Mouse (Mus musculus): ENCODE results near the gene Gm28230. TPM values are rescaled to one million over a fixed set of nuclear protein-coding genes. Genes with fewer than 3 reads are reported as not detected.

The Gm28230 gene
- total RNA-seq, 2 experiments from 2014 or later: not detected

GRCm38 (mm10) chr2:74738623-74739475, 12.3 kb downstream of the Gm28230 start:
- no peak for DNase-seq (ENCODE audit: low spot score in 2 of 2)

- DNase-seq (ENCODE audit: low spot score in 2 of 2): no peak
Measured at GRCm38 (mm10) chr2:74739476-74739800, 12.9 kb downstream of the Gm28230 start.

GRCm38 (mm10) chr2:74739869-74740268, 13.3 kb downstream of the Gm28230 start:
- no peak for DNase-seq (ENCODE audit: low spot score in 2 of 2)

GRCm38 (mm10) chr2:74740311-74741091, 14.0 kb downstream of the Gm28230 start:
- DNase-seq (ENCODE audit: low spot score in 2 of 2): no peak

- DNase-seq (ENCODE audit: low spot score in 2 of 2): no peak
Measured at GRCm38 (mm10) chr2:74741252-74741978, 14.9 kb downstream of the Gm28230 start.

- DNase-seq (ENCODE audit: low spot score in 2 of 2): no peak
Measured at GRCm38 (mm10) chr2:74741979-74742277, 15.4 kb downstream of the Gm28230 start.

GRCm38 (mm10) chr2:74745540-74746297, 19.2 kb downstream of the Gm28230 start:
- no peak for DNase-seq (ENCODE audit: low spot score in 2 of 2)

- no peak for DNase-seq (ENCODE audit: low spot score in 2 of 2)
Measured at GRCm38 (mm10) chr2:74746298-74746921, 19.9 kb downstream of the Gm28230 start.

- no peak for DNase-seq (ENCODE audit: low spot score in 2 of 2)
Measured at GRCm38 (mm10) chr2:74747006-74747405, 20.5 kb downstream of the Gm28230 start.

GRCm38 (mm10) chr2:74747661-74748141, 21.2 kb downstream of the Gm28230 start:
- DNase-seq (ENCODE audit: low spot score in 2 of 2): no peak

- DNase-seq (ENCODE audit: low spot score in 2 of 2): no peak
Measured at GRCm38 (mm10) chr2:74748436-74748995, 22.0 kb downstream of the Gm28230 start.

GRCm38 (mm10) chr2:74749337-74750121, 23.0 kb downstream of the Gm28230 start:
- DNase-seq (ENCODE audit: low spot score in 2 of 2): no peak

- DNase-seq (ENCODE audit: low spot score in 2 of 2): no peak
Measured at GRCm38 (mm10) chr2:74750731-74751250, 24.3 kb downstream of the Gm28230 start.

- DNase-seq (ENCODE audit: low spot score in 2 of 2): no peak
Measured at GRCm38 (mm10) chr2:74751861-74752260, 25.3 kb downstream of the Gm28230 start.

- no peak for DNase-seq (ENCODE audit: low spot score in 2 of 2)
Measured at GRCm38 (mm10) chr2:74752431-74753174, 26.1 kb downstream of the Gm28230 start.

GRCm38 (mm10) chr2:74753175-74753523, 26.6 kb downstream of the Gm28230 start:
- no peak for DNase-seq (ENCODE audit: low spot score in 2 of 2)

GRCm38 (mm10) chr2:74753711-74754110, 27.2 kb downstream of the Gm28230 start:
- DNase-seq (ENCODE audit: low spot score in 2 of 2): no peak

GRCm38 (mm10) chr2:74760146-74760545, 33.6 kb downstream of the Gm28230 start:
- no peak for DNase-seq (ENCODE audit: low spot score in 2 of 2)

- no peak for DNase-seq (ENCODE audit: low spot score in 2 of 2)
Measured at GRCm38 (mm10) chr2:74761941-74762340, 35.4 kb downstream of the Gm28230 start.

Data from left cerebral cortex, adult 18-20 months (tissue).